Mouse (Mus musculus) liver, postnatal 0 days (tissue): ENCODE data around the gene Ppil3.

ENCODE experiments used
- CTCF ChIP-seq: sonication (generic); IDR thresholded peaks from 2 replicates; pipeline ENCODE4 v1.5.1; 2016; ENCODE audit warnings: antibody characterized with exemption, low read depth
- EP300 ChIP-seq: IDR thresholded peaks from 2 replicates; pipeline ENCODE4 v1.6.1; 2016; ENCODE audit warnings: antibody characterized with exemption, low read depth, mild to moderate bottlenecking

DNA sequence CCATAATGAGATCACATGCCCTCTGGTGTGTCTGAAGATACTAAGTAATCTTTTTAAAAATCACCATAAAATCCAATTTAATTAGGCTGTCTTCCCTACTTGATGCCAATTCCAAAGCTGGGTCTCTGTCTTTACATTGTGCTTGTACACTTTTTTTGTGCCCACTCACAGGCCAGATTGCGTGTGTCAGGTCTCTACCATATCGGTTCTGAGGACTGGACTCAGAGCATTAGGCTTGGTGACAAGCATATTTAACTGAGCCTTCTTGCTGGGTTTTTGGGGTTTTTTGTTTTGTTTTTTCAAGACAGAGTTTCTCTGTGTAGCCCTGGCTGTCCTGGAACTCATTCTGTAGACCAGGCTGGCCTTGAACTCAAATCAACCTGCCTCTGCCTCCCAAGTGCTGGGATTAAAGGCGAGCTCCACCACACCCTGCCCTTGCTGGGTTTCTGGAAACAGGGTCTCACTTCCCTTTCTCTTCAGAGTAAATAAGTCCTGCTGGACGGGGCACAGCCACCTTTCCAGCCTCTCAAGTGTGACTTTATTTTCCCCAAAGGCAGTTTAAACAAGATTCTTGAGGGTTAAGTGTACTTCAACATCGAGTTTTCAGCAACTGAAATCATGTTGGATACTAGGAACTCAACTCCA, 35.6 kb downstream of the Ppil3 start:
- TF ChIP-seq CTCF (no peak), EP300 (no peak)
